Mouse (Mus musculus): Measurements from ENCODE around the gene Apof. TPM values are rescaled to one million over a fixed set of nuclear protein-coding genes. Genes with fewer than 3 reads are reported as not detected.

The Apof gene
- total and polyA plus RNA-seq, 3 experiments = not detected

DNA sequence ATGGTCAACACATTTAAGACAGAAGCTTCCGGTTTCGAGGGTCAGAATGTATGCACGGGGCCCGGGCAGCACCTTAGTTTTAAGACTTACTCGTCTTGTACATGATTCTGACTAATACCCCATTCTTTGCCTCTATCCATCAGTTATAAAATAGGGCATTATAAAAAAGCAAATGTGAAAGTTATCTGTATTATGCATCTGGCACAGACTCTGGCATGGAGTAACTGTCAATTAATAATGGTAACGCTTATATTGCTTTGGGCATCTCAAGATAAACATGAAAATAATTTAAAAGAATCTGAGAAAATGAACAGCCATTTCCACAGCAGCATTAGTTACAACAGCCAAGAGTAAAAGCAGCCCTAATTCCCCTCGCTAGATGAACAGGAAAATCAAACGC lies 40.5 kb upstream of the Apof start:
- peaks cover 5 to 11% of the 10 kb centered on the region in 2 experiments for H3K4me1 ChIP-seq (ENCODE audit: control insufficient read depth in 1 of 2, insufficient read depth in 2 of 2, low read length in 2 of 2)
- no peaks in the 10 kb centered on the region for H3K9me3 ChIP-seq (replicated peaks; ENCODE audit: insufficient read depth, low read length)
- H3K9ac ChIP-seq (ENCODE audit: control insufficient read depth, low read depth, low read length, poor library complexity, severe bottlenecking) = 0 out of 2 replicates have a peak overlapping the region, but pooled peaks have one; percentile 8
- no peak overlapping the region for H3K27ac ChIP-seq (ENCODE audit: control insufficient read depth, low read depth, low read length)
- peaks cover 10% of the 10 kb centered on the region for H3K79me2 ChIP-seq (ENCODE audit: control insufficient read depth, insufficient read depth, low read length, poor library complexity)
- no peaks in the 10 kb centered on the region for H3K27me3 ChIP-seq (ENCODE audit: control insufficient read depth in 1 of 2, insufficient read depth in 2 of 2, low read length in 2 of 2)
- peaks cover 0 to 10% of the 10 kb centered on the region in 2 experiments; a peak in 2 of 4 replicates for H3K36me3 ChIP-seq (ENCODE audit: control insufficient read depth in 1 of 2, insufficient read depth in 2 of 2, low read length in 2 of 2)
- DNase-seq (ENCODE audit: low read depth, low spot score) = no peak
- TF ChIP-seq ELF1 (IDR thresholded peaks at IDR 0.05; ENCODE audit: low read depth, low read length) (no peak), EP300 (IDR thresholded peaks at IDR 0.05; ENCODE audit: low read depth in 1 of 2, low read length in 2 of 2) (peak in 1 of 2 experiments; percentile 64; a peak in 3 of 4 replicates)
- H3K4me3 ChIP-seq (ENCODE audit: control insufficient read depth in 1 of 2, insufficient read depth in 1 of 2, low read depth in 2 of 2, low read length in 2 of 2) = no peak overlapping the region

DNA sequence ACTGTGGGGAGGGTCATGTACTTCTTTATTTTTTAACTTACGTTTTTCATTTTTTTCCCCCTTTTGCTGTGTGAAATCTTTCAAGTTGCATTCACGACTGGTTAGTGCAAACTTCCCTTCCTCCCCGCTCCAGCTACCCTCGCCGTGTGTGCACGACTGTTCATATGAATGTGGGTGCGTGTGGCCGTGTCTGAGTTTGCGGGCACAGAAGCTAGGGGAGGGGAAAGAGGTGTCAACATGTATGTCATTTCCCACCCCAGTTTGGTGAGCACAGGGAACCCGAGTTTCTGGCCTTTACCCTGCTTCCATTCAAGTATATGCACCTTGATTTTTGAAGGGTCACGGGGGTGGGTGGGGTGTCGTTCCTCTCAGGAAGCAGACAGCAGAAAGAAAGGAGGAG lies 37.9 kb upstream of the Apof start:
- peak overlapping the region; percentile 94 for H3K9ac ChIP-seq (ENCODE audit: control insufficient read depth, low read depth, low read length, poor library complexity, severe bottlenecking)
- peaks cover 0 to 10% of the 10 kb centered on the region in 2 experiments; a peak in 2 of 4 replicates for H3K36me3 ChIP-seq (ENCODE audit: control insufficient read depth in 1 of 2, insufficient read depth in 2 of 2, low read length in 2 of 2)
- H3K4me1 ChIP-seq (ENCODE audit: control insufficient read depth in 1 of 2, insufficient read depth in 2 of 2, low read length in 2 of 2) = peaks cover 5 to 11% of the 10 kb centered on the region in 2 experiments
- H3K79me2 ChIP-seq (ENCODE audit: control insufficient read depth, insufficient read depth, low read length, poor library complexity) = peaks cover 12% of the 10 kb centered on the region
- TF ChIP-seq SIN3A (IDR thresholded peaks at IDR 0.05; ENCODE audit: low read length) (no peak), TBP (IDR thresholded peaks at IDR 0.05; ENCODE audit: low read depth, low read length) (no peak), POLR2AphosphoS5 (IDR thresholded peaks at IDR 0.05; ENCODE audit: borderline replicate concordance, low read depth, low read length) (no peak), TAL1 (IDR thresholded peaks at IDR 0.05; ENCODE audit: low read length) (no peak), CHD1 (IDR thresholded peaks at IDR 0.05; ENCODE audit: low read depth, low read length) (no peak), MAFK (IDR thresholded peaks at IDR 0.05; ENCODE audit: borderline replicate concordance, low read depth, low read length) (no peak), ETS1 (IDR thresholded peaks at IDR 0.05; ENCODE audit: low read depth, low read length) (no peak), CTCF (IDR thresholded peaks at IDR 0.05 in 2 of 3, conservative IDR thresholded peaks at IDR 0.05 in 1 of 3; ENCODE audit: control insufficient read depth in 1 of 3, insufficient read depth in 1 of 3, low read depth in 2 of 3, low read length in 3 of 3, poor library complexity in 1 of 3, severe bottlenecking in 1 of 3) (no peak), BHLHE40 (IDR thresholded peaks at IDR 0.05; ENCODE audit: borderline replicate concordance, low read depth, low read length) (no peak), HCFC1 (IDR thresholded peaks at IDR 0.05; ENCODE audit: low read depth, low read length) (no peak), UBTF (IDR thresholded peaks at IDR 0.05; ENCODE audit: borderline replicate concordance, insufficient read depth, low read depth, low read length) (no peak), RAD21 (IDR thresholded peaks at IDR 0.05; ENCODE audit: low read depth, low read length) (no peak), ZMIZ1 (IDR thresholded peaks at IDR 0.05; ENCODE audit: low read depth, low read length) (no peak)
- no peak for DNase-seq (ENCODE audit: low read depth, low spot score)
- no peaks in the 10 kb centered on the region for H3K27me3 ChIP-seq (ENCODE audit: control insufficient read depth in 1 of 2, insufficient read depth in 2 of 2, low read length in 2 of 2)
- H3K4me3 ChIP-seq (ENCODE audit: control insufficient read depth in 1 of 2, insufficient read depth in 1 of 2, low read depth in 2 of 2, low read length in 2 of 2) = peak overlapping the region in 1 of 2 experiments; percentile 85; a peak in 2 of 4 replicates
- H3K27ac ChIP-seq (ENCODE audit: control insufficient read depth, low read depth, low read length) = peak overlapping the region; percentile 93; the same call in 1 of the 2 replicates
- H3K9me3 ChIP-seq (replicated peaks; ENCODE audit: insufficient read depth, low read length) = no peaks in the 10 kb centered on the region

All from MEL (cell line).